Mouse (Mus musculus) midbrain, postnatal 0 days (tissue): ENCODE data around the gene Epb41l5. TPM values are rescaled to one million over a fixed set of nuclear protein-coding genes. Genes with fewer than 3 reads are reported as not detected.

ENCODE experiments used
- ATAC-seq: fragments of 200-750 bp; cut with Nextera tagmentation; 2 replicates; pipeline ENCODE4 v1.8.0; 2017; ENCODE audit warnings: moderate number of reproducible peaks, mild to moderate bottlenecking, moderate TSS enrichment, moderate library complexity; ENCODE audit not compliant: low FRiP score
- DNase-seq: peaks from one replicate; pipeline ENCODE4 v3.0.0-alpha.2; 2015; ENCODE audit warnings: low spot score
- H3K27ac ChIP-seq: fragments of 300-500 bp; sonication (generic); 2 replicates; pipeline ENCODE4 v1.5.1; 2014; ENCODE audit warnings: low read depth, mild to moderate bottlenecking, low read length, mixed read lengths
- H3K27me3 ChIP-seq: fragments of 300-500 bp; sonication (generic); 2 replicates; pipeline ENCODE4 v1.6.1; 2014; ENCODE audit warnings: low read length, control low read depth, mixed read lengths; ENCODE audit not compliant: insufficient read depth
- H3K36me3 ChIP-seq: fragments of 300-500 bp; sonication (generic); 2 replicates; pipeline ENCODE4 v1.6.1; 2014; ENCODE audit warnings: low read length, control low read depth, mixed read lengths; ENCODE audit not compliant: insufficient read depth
- H3K4me1 ChIP-seq: fragments of 300-500 bp; sonication (generic); 2 replicates; pipeline ENCODE4 v1.6.1; 2014; ENCODE audit warnings: mild to moderate bottlenecking, control low read depth, antibody characterized with exemption, low read length, mixed read lengths; ENCODE audit not compliant: insufficient read depth
- H3K4me2 ChIP-seq: fragments of 300-500 bp; sonication (generic); 2 replicates; pipeline ENCODE4 v1.6.1; 2014; ENCODE audit warnings: low read depth, mild to moderate bottlenecking, low read length, mixed read lengths; ENCODE audit not compliant: poor library complexity, severe bottlenecking
- H3K4me3 ChIP-seq: fragments of 300-500 bp; sonication (generic); 2 replicates; pipeline ENCODE4 v1.5.1; 2014; ENCODE audit warnings: low read depth, mild to moderate bottlenecking, low read length, moderate library complexity
- H3K9ac ChIP-seq: fragments of 300-500 bp; sonication (generic); replicated peaks from 2 replicates; pipeline ENCODE4 v1.6.1; 2014; ENCODE audit warnings: mild to moderate bottlenecking, low read length, moderate library complexity, mixed read lengths; ENCODE audit not compliant: poor library complexity, severe bottlenecking
- H3K9me3 ChIP-seq: fragments of 300-500 bp; sonication (generic); 2 replicates; pipeline ENCODE4 v1.6.1; 2016; ENCODE audit warnings: low read length, control low read depth
- CTCF ChIP-seq: IDR thresholded peaks from 2 replicates; pipeline ENCODE4 v1.5.1; 2016; ENCODE audit warnings: antibody characterized with exemption, mild to moderate bottlenecking
- WGBS: fragments of 180-500 bp; shearing (Covaris S2); extraction: QIAGEN DNeasy Blood & Tissue Kit; methylation state at CpG from one replicate; pipeline ENCODE4 v1.1.7; 2014; 5-methylcytosine and 5-hydroxymethylcytosine counted together
- polyA plus RNA-seq: library from polyadenylated mRNA; unstranded; fragments of >200 nt; fragmentation: Nextera tagmentation; extraction: Ambion mirVana; gene quantifications from 2 replicates; pipeline ENCODE4 v1.2.1, GENCODE M21; 2015
- total RNA-seq: library from RNA; depleted of rRNA; stranded (reverse); fragments of >200 nt; gene quantifications from 2 replicates; pipeline ENCODE4 v1.2.3, GENCODE M21; 2014

Gene Epb41l5
- total and polyA plus RNA-seq, 2 experiments from 2014 or later: 12.8 to 13.5 TPM

- Histone ChIP-seq H3K4me1 (peaks cover 6% of the 10 kb centered on the region; the same call in 1 of the 2 replicates), H3K36me3 (no peaks in the 10 kb centered on the region), H3K9me3 (no peaks in the 10 kb centered on the region), H3K9ac (no peak overlapping the region), H3K27ac (no peak overlapping the region), H3K27me3 (no peaks in the 10 kb centered on the region), H3K4me2 (no peak overlapping the region), H3K4me3 (no peak overlapping the region)
- DNase-seq (peak; percentile 48), ATAC-seq (no peak)
- TF ChIP-seq CTCF: no peak
- 43% methylated on average over 2 of the region's 2 CpGs for WGBS
Observed at GRCm38 (mm10) chr1:119521029-119521428, 127.8 kb downstream of the Epb41l5 start.

- 76% methylated on average over 6 of the region's 6 CpGs for WGBS
- no peaks in the 10 kb centered on the region for H3K9me3 ChIP-seq
- H3K27me3 ChIP-seq: no peaks in the 10 kb centered on the region
- no peak for TF ChIP-seq CTCF
- H3K4me3 ChIP-seq: no peak overlapping the region
- H3K27ac ChIP-seq: no peak overlapping the region
- no peaks in the 10 kb centered on the region for H3K4me1 ChIP-seq
- no peak for ATAC-seq
- H3K36me3 ChIP-seq: no peaks in the 10 kb centered on the region
- no peak for DNase-seq
- no peak overlapping the region for H3K9ac ChIP-seq
- no peak overlapping the region for H3K4me2 ChIP-seq
Observed at GRCm38 (mm10) chr1:119519286-119519685, 129.5 kb downstream of the Epb41l5 start.

- DNase-seq (no peak), ATAC-seq (no peak)
- no peak overlapping the region for H3K4me2 ChIP-seq
- no peaks in the 10 kb centered on the region for H3K27me3 ChIP-seq
- H3K36me3 ChIP-seq: no peaks in the 10 kb centered on the region
- TF ChIP-seq CTCF: no peak
- H3K4me1 ChIP-seq: no peaks in the 10 kb centered on the region
- H3K27ac ChIP-seq: no peak overlapping the region
- H3K9ac ChIP-seq: no peak overlapping the region
- no peaks in the 10 kb centered on the region for H3K9me3 ChIP-seq
- H3K4me3 ChIP-seq: no peak overlapping the region
Observed at GRCm38 (mm10) chr1:119518786-119519185, 130.0 kb downstream of the Epb41l5 start.

GRCm38 (mm10) chr1:119518060-119518459 is 130.7 kb downstream of the Epb41l5 start:
- DNase-seq: peak; percentile 49
- 78% methylated on average over 7 of the region's 7 CpGs for WGBS

GRCm38 (mm10) chr1:119510857-119511256 is 137.9 kb downstream of the Epb41l5 start:
- H3K4me1 ChIP-seq: no peaks in the 10 kb centered on the region
- no peaks in the 10 kb centered on the region for H3K36me3 ChIP-seq
- no peak for TF ChIP-seq CTCF
- H3K27ac ChIP-seq: no peak overlapping the region
- no peak overlapping the region for H3K4me3 ChIP-seq
- H3K27me3 ChIP-seq: no peaks in the 10 kb centered on the region
- H3K9me3 ChIP-seq: no peaks in the 10 kb centered on the region
- ATAC-seq (no peak), DNase-seq (no peak)
- H3K9ac ChIP-seq: no peak overlapping the region
- 75% methylated on average over 8 of the region's 8 CpGs for WGBS
- no peak overlapping the region for H3K4me2 ChIP-seq

More at GRCm38 (mm10) chr1:119518060-119518459, 130.7 kb downstream of the Epb41l5 start:
- Histone ChIP-seq H3K36me3 (no peaks in the 10 kb centered on the region), H3K4me3 (no peak overlapping the region), H3K27ac (no peak overlapping the region), H3K27me3 (no peaks in the 10 kb centered on the region), H3K9ac (no peak overlapping the region), H3K9me3 (no peaks in the 10 kb centered on the region), H3K4me1 (no peaks in the 10 kb centered on the region), H3K4me2 (no peak overlapping the region)
- TF ChIP-seq CTCF: no peak
- ATAC-seq: no peak

- TF ChIP-seq CTCF: no peak
- H3K27me3 ChIP-seq: no peaks in the 10 kb centered on the region
- WGBS: 69% methylated on average over 9 of the region's 9 CpGs
- no peaks in the 10 kb centered on the region for H3K9me3 ChIP-seq
- no peaks in the 10 kb centered on the region; the same call in 1 of the 2 replicates for H3K4me1 ChIP-seq
- ATAC-seq (no peak), DNase-seq (no peak)
- H3K4me2 ChIP-seq: no peak overlapping the region
- H3K36me3 ChIP-seq: no peaks in the 10 kb centered on the region
- no peak overlapping the region for H3K4me3 ChIP-seq
- no peak overlapping the region for H3K9ac ChIP-seq
- H3K27ac ChIP-seq: no peak overlapping the region
Observed at GRCm38 (mm10) chr1:119510409-119510808, 138.4 kb downstream of the Epb41l5 start.
